Mouse (Mus musculus) thymus, postnatal 25 days (tissue): Measurements from ENCODE around the gene Mrpl20.

Experiments used
- DNase-seq: peaks from one replicate; pipeline ENCODE4 v3.0.0; 2022

Gene Mrpl20

GRCm38 (mm10) chr4:155802741-155803339 is at the start of gene Mrpl20:
TSS of gene Mrpl20 (plus strand) at chr4:155802878.
- peak; percentile 15 for DNase-seq

- no peak for DNase-seq
Measured at GRCm38 (mm10) chr4:155757011-155757410, 45.7 kb upstream of the Mrpl20 start.

- peak; percentile 45 for DNase-seq
Measured at GRCm38 (mm10) chr4:155759862-155760612, 42.6 kb upstream of the Mrpl20 start.

GRCm38 (mm10) chr4:155760613-155761355 is 41.9 kb upstream of the Mrpl20 start, which contains the start of gene Atad3a:
TSS of gene Atad3a (minus strand) at chr4:155761093.
- DNase-seq = peak; percentile 95

GRCm38 (mm10) chr4:155761356-155762099 is 41.1 kb upstream of the Mrpl20 start:
- no peak for DNase-seq

- no peak for DNase-seq
Measured at GRCm38 (mm10) chr4:155762357-155762756, 40.3 kb upstream of the Mrpl20 start.

GRCm38 (mm10) chr4:155769496-155769879 is 33.2 kb upstream of the Mrpl20 start:
- no peak for DNase-seq

GRCm38 (mm10) chr4:155769880-155770512 is 32.7 kb upstream of the Mrpl20 start:
- DNase-seq = peak; percentile 81

GRCm38 (mm10) chr4:155770626-155771025 is 32.1 kb upstream of the Mrpl20 start:
- no peak for DNase-seq

GRCm38 (mm10) chr4:155771706-155772105 is 31.0 kb upstream of the Mrpl20 start:
- DNase-seq = no peak

- DNase-seq = no peak
Measured at GRCm38 (mm10) chr4:155772786-155773185, 29.9 kb upstream of the Mrpl20 start.

GRCm38 (mm10) chr4:155773335-155774078 is 29.2 kb upstream of the Mrpl20 start:
- no peak for DNase-seq

GRCm38 (mm10) chr4:155774280-155774754 is 28.4 kb upstream of the Mrpl20 start, which contains the start of gene Vwa1:
TSS of gene Vwa1 (minus strand) at chr4:155774698.
- DNase-seq = peak; percentile 86

- DNase-seq = no peak
Measured at GRCm38 (mm10) chr4:155774971-155775740, 27.5 kb upstream of the Mrpl20 start.

GRCm38 (mm10) chr4:155775855-155776254 is 26.8 kb upstream of the Mrpl20 start:
- DNase-seq = no peak

- DNase-seq = no peak
Measured at GRCm38 (mm10) chr4:155776704-155777335, 25.9 kb upstream of the Mrpl20 start.

GRCm38 (mm10) chr4:155777816-155778215 is 24.9 kb upstream of the Mrpl20 start:
- DNase-seq = no peak

- DNase-seq = no peak
Measured at GRCm38 (mm10) chr4:155779498-155779897, 23.2 kb upstream of the Mrpl20 start.

GRCm38 (mm10) chr4:155780895-155781294 is 21.8 kb upstream of the Mrpl20 start:
- DNase-seq = no peak

GRCm38 (mm10) chr4:155783486-155784080 is 19.1 kb upstream of the Mrpl20 start:
- no peak for DNase-seq
